Mouse (Mus musculus): Measurements from ENCODE around the gene Slamf9. TPM values are rescaled to one million over a fixed set of nuclear protein-coding genes. Genes with fewer than 3 reads are reported as not detected.

The Slamf9 gene
- polyA plus RNA-seq, 1 experiment: 4.7 TPM

DNA sequence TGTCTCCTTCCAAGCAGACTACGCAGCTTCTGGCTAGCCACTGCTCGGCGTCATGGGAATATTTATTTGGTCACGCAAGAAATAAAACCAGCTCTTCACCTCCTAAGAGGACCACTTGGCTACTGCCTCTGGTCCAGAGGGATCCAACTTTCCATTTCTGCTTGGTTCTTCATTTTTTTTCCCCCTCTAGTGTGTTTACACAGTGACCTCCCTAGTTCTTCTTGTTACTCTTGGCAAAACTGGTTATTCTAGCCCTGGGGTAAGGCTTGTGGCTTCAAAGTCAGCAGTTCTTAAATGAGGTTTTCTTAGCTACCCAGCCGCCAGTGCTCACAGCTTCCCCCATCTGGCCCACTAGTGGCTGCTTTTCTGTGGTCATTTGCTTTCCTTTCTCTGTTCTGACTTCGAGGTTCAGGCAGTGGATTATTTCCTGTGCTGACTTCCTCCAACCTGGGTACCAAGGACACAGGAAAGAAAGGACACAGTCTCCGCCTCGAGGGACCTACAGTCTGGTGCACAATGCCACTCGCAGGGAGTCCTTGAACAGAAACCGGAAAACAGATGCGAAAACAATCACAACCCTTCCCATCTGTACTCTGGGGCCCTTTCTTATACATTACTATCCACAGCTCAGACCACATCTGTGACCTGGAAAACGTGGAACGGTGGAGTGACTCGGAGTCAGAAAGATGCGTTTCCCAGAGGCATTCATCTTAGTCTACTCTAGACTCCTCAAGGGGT, 50.0 kb downstream of the Slamf9 start:
- Histone ChIP-seq H3K4me3 (no peak overlapping the region), H3K79me2 (ENCODE audit: control insufficient read depth, insufficient read depth) (no peaks in the 10 kb centered on the region), H3K27me3 (ENCODE audit: control insufficient read depth, insufficient read depth, insufficient read length) (no peaks in the 10 kb centered on the region), H3K4me2 (ENCODE audit: low read depth) (no peak overlapping the region), H3K36me3 (ENCODE audit: control insufficient read depth, insufficient read depth) (no peaks in the 10 kb centered on the region), H3ac (ENCODE audit: control insufficient read depth, insufficient read length) (no peak overlapping the region)
- TF ChIP-seq E2F4 (IDR thresholded peaks at IDR 0.05; ENCODE audit: insufficient read depth): no peak
- TF ChIP-seq REST (IDR thresholded peaks at IDR 0.05; ENCODE audit: insufficient read depth, insufficient read length): no peak
- no peak for TF ChIP-seq CEBPB (IDR thresholded peaks at IDR 0.05; ENCODE audit: insufficient read depth, poor library complexity, severe bottlenecking)
- TF ChIP-seq POLR2A (IDR thresholded peaks at IDR 0.05; ENCODE audit: insufficient read length, low read depth): no peak
- no peak for TF ChIP-seq TCF3 (IDR thresholded peaks at IDR 0.05; ENCODE audit: insufficient read length, low read depth)
- no peak for TF ChIP-seq USF1 (IDR thresholded peaks at IDR 0.05; ENCODE audit: low read depth)
- TF ChIP-seq MYOG (IDR thresholded peaks at IDR 0.05; ENCODE audit: control insufficient read depth in 1 of 3, insufficient read depth in 1 of 3, insufficient read length in 2 of 3, low read depth in 2 of 3): no peak
- no peak for TF ChIP-seq MYOD1 (IDR thresholded peaks at IDR 0.05; ENCODE audit: control insufficient read depth in 1 of 3, insufficient read length in 2 of 3, low read depth in 2 of 3)
- no peak for TF ChIP-seq MAX (IDR thresholded peaks at IDR 0.05; ENCODE audit: low read depth)
- TF ChIP-seq TCF12 (IDR thresholded peaks at IDR 0.05; ENCODE audit: insufficient read depth, poor library complexity, severe bottlenecking): no peak
- no peak for TF ChIP-seq SRF (IDR thresholded peaks at IDR 0.05; ENCODE audit: control insufficient read depth, insufficient read length, low read depth)
- no peak for TF ChIP-seq POLR2AphosphoS2 (IDR thresholded peaks at IDR 0.05; ENCODE audit: insufficient read length, low read depth)

DNA sequence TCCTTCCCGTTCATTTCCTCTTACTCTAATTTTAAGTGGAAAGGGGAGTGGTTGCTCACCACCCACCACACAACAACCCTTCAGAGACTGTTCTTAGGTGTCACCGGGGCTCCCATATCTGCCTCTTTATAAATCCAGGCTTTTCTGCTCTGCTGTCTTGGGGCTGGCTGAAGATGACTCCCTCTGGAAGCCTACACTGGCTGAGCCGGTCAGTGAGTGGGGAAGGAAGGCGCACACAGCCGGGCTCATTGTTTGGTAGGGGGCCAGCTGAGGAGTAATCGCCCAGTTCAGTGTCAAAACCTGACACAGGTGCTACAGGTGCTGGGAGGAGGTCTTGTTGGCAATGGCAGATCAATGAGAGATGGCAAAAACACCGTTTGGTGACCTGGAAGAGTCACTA, 50.8 kb downstream of the Slamf9 start:
- Histone ChIP-seq H3K27me3 (ENCODE audit: control insufficient read depth, insufficient read depth, insufficient read length) (no peaks in the 10 kb centered on the region), H3K4me3 (no peak overlapping the region), H3K36me3 (ENCODE audit: control insufficient read depth, insufficient read depth) (no peaks in the 10 kb centered on the region), H3ac (ENCODE audit: control insufficient read depth, insufficient read length) (no peak overlapping the region), H3K4me2 (ENCODE audit: low read depth) (no peak overlapping the region), H3K79me2 (ENCODE audit: control insufficient read depth, insufficient read depth) (no peaks in the 10 kb centered on the region)
- TF ChIP-seq TCF12 (IDR thresholded peaks at IDR 0.05; ENCODE audit: insufficient read depth, poor library complexity, severe bottlenecking): no peak
- no peak for TF ChIP-seq USF1 (IDR thresholded peaks at IDR 0.05; ENCODE audit: low read depth)

DNA sequence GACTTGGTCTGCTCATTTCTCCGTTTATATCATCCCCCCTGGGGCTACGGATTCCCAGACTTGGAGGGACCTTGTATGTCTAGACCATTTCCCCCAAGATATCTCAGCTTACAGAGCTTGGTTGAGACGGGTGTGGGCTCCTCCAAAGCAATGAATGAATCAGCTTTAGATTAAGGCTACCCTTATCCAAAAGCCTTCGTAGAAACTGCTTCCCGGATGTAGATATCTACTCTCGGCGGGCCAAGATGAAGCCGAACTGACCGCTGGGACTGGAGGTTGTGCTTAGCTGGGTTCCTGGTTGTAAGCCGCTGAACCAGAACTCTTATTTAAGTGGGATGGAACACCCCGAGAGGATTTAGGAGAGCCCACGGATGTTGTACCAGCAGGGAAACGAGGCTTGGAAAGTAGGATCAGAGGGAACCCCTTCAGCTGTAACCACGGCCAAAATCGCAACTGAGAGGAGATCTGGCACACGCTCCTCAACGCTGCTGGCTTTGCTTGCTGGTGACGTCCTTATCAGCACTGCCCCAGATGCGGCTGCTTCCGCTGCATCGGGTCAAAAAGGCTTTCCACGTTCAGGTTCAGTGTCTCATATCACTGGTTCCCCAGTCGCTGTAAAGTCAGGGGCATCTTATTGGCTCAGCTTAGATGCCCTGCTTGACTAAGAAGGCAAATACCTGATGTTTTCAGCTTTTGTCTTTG, 51.4 kb downstream of the Slamf9 start:
- no peaks in the 10 kb centered on the region for H3K79me2 ChIP-seq (ENCODE audit: control insufficient read depth, insufficient read depth)
- no peak overlapping the region for H3K4me3 ChIP-seq
- no peak overlapping the region for H3K4me2 ChIP-seq (ENCODE audit: low read depth)
- no peaks in the 10 kb centered on the region for H3K27me3 ChIP-seq (ENCODE audit: control insufficient read depth, insufficient read depth, insufficient read length)
- H3ac ChIP-seq (ENCODE audit: control insufficient read depth, insufficient read length): no peak overlapping the region
- no peaks in the 10 kb centered on the region for H3K36me3 ChIP-seq (ENCODE audit: control insufficient read depth, insufficient read depth)
- TF ChIP-seq MAX (IDR thresholded peaks at IDR 0.05; ENCODE audit: low read depth): no peak
- no peak for TF ChIP-seq USF1 (IDR thresholded peaks at IDR 0.05; ENCODE audit: low read depth)
- no peak for TF ChIP-seq MYOD1 (IDR thresholded peaks at IDR 0.05; ENCODE audit: control insufficient read depth in 1 of 3, insufficient read length in 2 of 3, low read depth in 2 of 3)
- no peak for TF ChIP-seq CEBPB (IDR thresholded peaks at IDR 0.05; ENCODE audit: insufficient read depth, poor library complexity, severe bottlenecking)
- TF ChIP-seq E2F4 (IDR thresholded peaks at IDR 0.05; ENCODE audit: insufficient read depth): no peak

DNA sequence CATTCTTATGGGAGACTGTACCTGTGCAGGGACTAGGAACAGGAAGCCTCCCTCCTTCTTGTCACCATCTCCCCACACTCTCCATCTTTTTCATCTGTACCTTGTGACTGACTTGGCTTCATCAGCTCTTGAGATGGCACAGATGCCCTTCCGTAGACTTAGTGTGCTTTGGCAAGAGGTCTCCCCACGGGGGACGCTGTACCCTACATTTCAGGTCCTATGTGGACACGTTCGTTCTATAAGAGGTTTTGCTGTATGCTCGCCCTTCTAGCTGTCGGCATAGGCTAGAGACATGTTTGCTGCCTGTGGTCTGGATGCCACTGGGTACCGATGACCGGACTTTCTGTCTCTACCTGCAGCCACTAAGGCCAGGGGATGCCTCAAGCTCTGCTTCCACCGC, 52.3 kb downstream of the Slamf9 start:
- TF ChIP-seq POLR2A (IDR thresholded peaks at IDR 0.05; ENCODE audit: insufficient read length, low read depth) (no peak), USF1 (IDR thresholded peaks at IDR 0.05; ENCODE audit: low read depth) (no peak), REST (IDR thresholded peaks at IDR 0.05; ENCODE audit: insufficient read depth, insufficient read length) (no peak), SRF (IDR thresholded peaks at IDR 0.05; ENCODE audit: control insufficient read depth, insufficient read length, low read depth) (no peak), CEBPB (IDR thresholded peaks at IDR 0.05; ENCODE audit: insufficient read depth, poor library complexity, severe bottlenecking) (no peak), MYOD1 (IDR thresholded peaks at IDR 0.05; ENCODE audit: control insufficient read depth in 1 of 3, insufficient read length in 2 of 3, low read depth in 2 of 3) (no peak), MAX (IDR thresholded peaks at IDR 0.05; ENCODE audit: low read depth) (no peak)
- Histone ChIP-seq H3ac (ENCODE audit: control insufficient read depth, insufficient read length) (no peak overlapping the region), H3K27me3 (ENCODE audit: control insufficient read depth, insufficient read depth, insufficient read length) (no peaks in the 10 kb centered on the region), H3K79me2 (ENCODE audit: control insufficient read depth, insufficient read depth) (no peaks in the 10 kb centered on the region), H3K4me2 (ENCODE audit: low read depth) (no peak overlapping the region), H3K4me3 (no peak overlapping the region), H3K36me3 (ENCODE audit: control insufficient read depth, insufficient read depth) (no peaks in the 10 kb centered on the region)

Other genes starting within 250 kb of the Slamf9 start
- gene Atp1a4, start 216.9 kb upstream of the Slamf9 start, polyA plus RNA-seq (2012; fragmentation: generic; extraction: Trizol): 0.06 TPM
- gene Igsf8, start 213.7 kb upstream of the Slamf9 start, polyA plus RNA-seq (2012; fragmentation: generic; extraction: Trizol): 79.7 TPM
- gene Atp1a2, start 177.3 kb upstream of the Slamf9 start, polyA plus RNA-seq (2012; fragmentation: generic; extraction: Trizol): 92.9 TPM
- 0.01 TPM for gene Kcnj9, start 146.0 kb upstream of the Slamf9 start, polyA plus RNA-seq (2012; fragmentation: generic; extraction: Trizol)
- gene Kcnj10, start 134.1 kb upstream of the Slamf9 start, polyA plus RNA-seq (2012; fragmentation: generic; extraction: Trizol): not detected
- gene Pigm, start 98.8 kb upstream of the Slamf9 start, polyA plus RNA-seq (2012; fragmentation: generic; extraction: Trizol): 2.7 TPM
- 0.77 TPM for gene Igsf9, start 6.4 kb downstream of the Slamf9 start, polyA plus RNA-seq (2012; fragmentation: generic; extraction: Trizol)
- 393 TPM for gene Tagln2, start 24.7 kb downstream of the Slamf9 start, polyA plus RNA-seq (2012; fragmentation: generic; extraction: Trizol)
- not detected for gene Cfap45, start 45.4 kb downstream of the Slamf9 start, polyA plus RNA-seq (2012; fragmentation: generic; extraction: Trizol)
- gene Vsig8, start 80.6 kb downstream of the Slamf9 start, polyA plus RNA-seq (2012; fragmentation: generic; extraction: Trizol): not detected
- not detected for gene Slamf8, start 115.2 kb downstream of the Slamf9 start, polyA plus RNA-seq (2012; fragmentation: generic; extraction: Trizol)
- gene Fcrl6, start 127.2 kb downstream of the Slamf9 start, polyA plus RNA-seq (2012; fragmentation: generic; extraction: Trizol): not detected
- gene Dusp23, start 157.6 kb downstream of the Slamf9 start, polyA plus RNA-seq (2012; fragmentation: generic; extraction: Trizol): 1.9 TPM
- not detected for gene Crp, start 222.7 kb downstream of the Slamf9 start, polyA plus RNA-seq (2012; fragmentation: generic; extraction: Trizol)